Mouse (Mus musculus) spleen, adult 12 weeks (tissue): ENCODE results near the gene Nedd1.

Experiments
- DNase-seq: peaks from one replicate; pipeline ENCODE4 v3.0.0; 2022; ENCODE audit warnings: low spot score

Gene Nedd1

GRCm38 (mm10) chr10:92721771-92722619 is at the start of gene Nedd1:
Nedd1 (minus strand) TSS chr10:92722420.
- peak; percentile 92 for DNase-seq

DNA sequence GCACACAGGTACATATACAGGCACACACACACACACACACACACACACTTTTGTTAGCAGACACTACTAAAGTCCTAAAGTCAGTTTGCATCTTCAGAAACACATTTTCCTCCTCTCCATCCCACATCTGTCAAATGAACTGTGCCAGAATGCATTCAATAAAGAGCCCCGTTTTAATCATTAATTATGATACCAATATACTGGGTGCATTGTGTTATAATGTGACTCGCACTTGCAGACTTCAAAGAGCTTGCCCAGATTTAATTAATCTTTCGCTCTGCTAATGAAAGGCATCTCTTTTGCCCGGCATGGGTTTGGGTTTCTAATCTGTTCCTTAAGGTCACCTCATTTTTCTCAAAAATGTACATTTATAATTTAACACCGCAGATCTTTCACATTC is 32.1 kb upstream of the Nedd1 start:
- no peak for DNase-seq

- no peak for DNase-seq
Measured at GRCm38 (mm10) chr10:92730339-92730738, 8.1 kb upstream of the Nedd1 start.

- DNase-seq: no peak
Measured at GRCm38 (mm10) chr10:92728723-92729122, 6.5 kb upstream of the Nedd1 start.

- no peak for DNase-seq
Measured at GRCm38 (mm10) chr10:92722620-92722988, 384 bp upstream of the Nedd1 start.

- no peak for DNase-seq
Measured at GRCm38 (mm10) chr10:92699032-92699431, 23.2 kb downstream of the Nedd1 start.

- no peak for DNase-seq
Measured at GRCm38 (mm10) chr10:92675056-92675455, 47.2 kb downstream of the Nedd1 start.

GRCm38 (mm10) chr10:92671906-92672305 is 50.3 kb downstream of the Nedd1 start:
- no peak for DNase-seq

GRCm38 (mm10) chr10:92665287-92665686 is 56.9 kb downstream of the Nedd1 start:
- DNase-seq: no peak

- DNase-seq: no peak
Measured at GRCm38 (mm10) chr10:92653266-92653665, 69.0 kb downstream of the Nedd1 start.

- DNase-seq: no peak
Measured at GRCm38 (mm10) chr10:92652399-92652920, 69.8 kb downstream of the Nedd1 start.

GRCm38 (mm10) chr10:92651266-92651665 is 71.0 kb downstream of the Nedd1 start:
- DNase-seq: no peak

DNA sequence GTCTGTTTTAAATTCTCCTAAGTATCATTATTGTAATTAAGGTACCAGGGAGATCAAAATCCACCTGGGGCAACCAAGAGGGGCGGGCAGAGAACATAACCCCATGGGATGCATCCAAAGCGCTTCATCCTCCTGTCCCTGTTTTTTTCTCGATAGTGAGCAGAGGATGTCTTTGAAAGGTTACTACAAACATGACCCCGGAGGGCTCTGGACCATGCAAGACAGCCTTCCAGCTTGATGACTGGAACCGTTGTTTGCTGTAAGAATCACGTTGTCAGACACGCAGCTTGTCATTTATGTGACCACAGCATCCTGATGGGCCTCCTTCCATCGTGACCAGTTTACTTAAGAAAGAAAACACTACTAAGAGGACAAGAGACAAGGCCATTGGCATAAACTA is 73.1 kb downstream of the Nedd1 start:
- DNase-seq: no peak

DNA sequence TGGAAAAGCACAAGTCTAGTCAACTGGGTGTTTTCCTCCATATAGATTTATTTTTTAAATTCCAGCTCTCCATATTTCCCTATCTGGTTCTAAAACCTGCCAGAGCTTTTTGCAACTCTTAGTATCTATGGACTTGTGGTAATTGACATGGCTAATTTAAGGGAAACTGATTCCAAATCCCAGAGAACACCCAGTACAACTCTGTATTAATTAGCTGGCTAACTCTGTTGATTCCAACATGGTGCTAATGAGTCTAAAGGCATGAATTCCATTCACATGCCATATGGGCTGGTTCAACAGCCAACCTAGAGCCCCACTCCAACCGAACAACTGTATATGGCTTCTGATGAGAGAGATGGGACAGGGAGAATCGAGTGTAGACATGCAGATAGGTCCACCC is 74.5 kb downstream of the Nedd1 start:
- no peak for DNase-seq

- DNase-seq: no peak
Measured at GRCm38 (mm10) chr10:92643995-92644394, 78.2 kb downstream of the Nedd1 start.

DNA sequence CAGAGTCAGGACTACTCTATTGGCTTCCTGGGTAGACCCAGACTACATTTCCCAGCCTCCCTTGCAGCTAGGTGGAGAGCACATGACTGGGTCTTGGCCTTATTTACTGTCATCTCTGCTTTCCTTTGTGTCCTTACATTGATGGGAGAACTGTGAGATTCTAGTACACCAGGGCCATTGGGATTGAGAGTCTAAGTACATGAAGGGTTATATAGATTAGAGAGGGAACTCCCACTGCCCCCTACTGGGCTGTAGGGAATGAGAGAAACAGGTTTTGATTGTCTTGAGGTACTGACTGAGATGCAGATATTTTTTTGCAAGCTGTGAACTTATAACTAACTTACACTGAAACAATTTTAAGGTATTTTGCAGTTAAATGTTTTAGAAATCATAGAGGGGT is 81.2 kb downstream of the Nedd1 start:
- DNase-seq: no peak
